Mouse (Mus musculus) MEL-GATA-1-ER (cell line): ENCODE data around the gene Arf3.

ENCODE experiments used
- DNase-seq: peaks from one replicate; pipeline ENCODE4 v3.0.0-alpha.2; 2012; ENCODE audit warnings: low read depth; ENCODE audit errors: extremely low read depth

The Arf3 gene

DNA sequence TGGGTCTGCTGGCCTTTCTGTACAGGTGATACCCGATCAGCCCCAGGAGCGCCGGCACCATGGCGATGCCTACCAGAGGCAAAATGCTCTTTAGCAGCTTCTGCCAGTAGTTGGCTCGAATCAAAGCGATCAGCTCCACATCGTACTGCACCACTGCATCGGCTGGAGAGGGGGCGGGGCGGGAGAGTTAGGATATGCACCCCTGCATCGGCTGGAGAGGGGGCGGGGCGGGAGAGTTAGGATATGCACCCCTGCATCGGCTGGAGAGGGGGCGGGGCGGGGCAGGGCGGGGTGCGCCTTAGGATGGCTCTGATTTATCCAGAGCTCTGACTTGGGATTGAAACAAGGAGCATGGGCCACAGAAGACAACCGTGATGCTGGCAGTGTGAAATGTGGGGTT lies 38.6 kb downstream of the Arf3 start:
- no peak for DNase-seq

DNA sequence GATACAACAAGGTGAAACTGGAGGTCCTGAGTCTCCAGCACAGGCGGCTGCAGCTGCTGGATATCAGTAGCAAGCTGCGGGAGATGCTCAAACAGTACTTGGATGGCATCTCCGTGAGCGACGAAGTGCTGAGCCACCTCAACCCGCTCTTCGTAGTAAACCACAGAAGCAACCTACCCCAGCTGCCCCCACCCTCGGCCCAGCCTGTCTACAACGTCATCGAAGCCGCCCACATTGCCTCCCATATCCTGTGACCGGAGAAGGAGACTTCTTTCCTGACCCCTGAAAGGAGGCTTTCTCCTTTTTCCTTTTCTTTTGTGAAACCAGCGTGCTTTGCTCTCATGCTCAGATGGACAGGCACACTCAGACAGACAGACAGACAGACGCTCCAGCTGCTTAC lies 40.2 kb downstream of the Arf3 start:
- DNase-seq, result no peak

DNA sequence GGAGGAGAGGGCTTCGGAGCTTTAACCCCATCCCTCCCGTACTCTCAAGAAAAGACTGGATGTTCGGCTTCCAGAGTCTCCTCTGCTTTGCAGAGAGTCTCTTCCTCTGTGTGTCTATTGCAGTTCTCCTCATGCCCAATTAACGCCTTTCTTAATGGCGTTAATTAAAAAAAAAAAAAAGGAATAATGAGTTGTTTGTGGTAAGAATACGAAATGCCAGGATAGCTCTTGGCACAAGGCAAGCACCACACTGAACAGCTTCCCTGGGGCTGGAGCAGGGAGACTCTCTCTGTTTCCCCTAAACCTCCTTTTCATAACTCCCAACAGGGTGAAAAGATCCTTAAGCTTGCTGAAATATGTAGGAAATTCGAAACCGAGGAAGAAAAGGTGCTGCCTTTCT lies 40.8 kb downstream of the Arf3 start:
- no peak for DNase-seq

DNA sequence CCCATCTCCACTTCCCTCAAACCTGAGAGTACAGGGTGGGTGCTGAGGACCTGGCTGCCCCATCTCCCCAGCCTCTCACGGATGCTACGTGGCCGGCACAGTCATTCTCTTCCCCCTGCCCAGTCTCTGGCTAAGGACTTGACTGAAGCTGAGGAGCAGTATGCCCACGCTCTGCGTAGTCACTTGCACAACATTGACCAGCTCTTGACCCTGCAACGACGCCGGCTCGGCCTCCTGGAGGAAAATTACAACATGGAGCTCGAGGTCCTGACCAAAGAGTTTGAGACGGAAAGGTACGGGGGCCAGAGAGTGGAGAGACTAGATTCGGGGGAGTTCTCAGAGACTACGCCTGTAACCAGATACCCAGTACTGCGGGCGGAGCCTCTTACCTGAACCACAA lies 45.7 kb downstream of the Arf3 start:
- DNase-seq, result no peak

DNA sequence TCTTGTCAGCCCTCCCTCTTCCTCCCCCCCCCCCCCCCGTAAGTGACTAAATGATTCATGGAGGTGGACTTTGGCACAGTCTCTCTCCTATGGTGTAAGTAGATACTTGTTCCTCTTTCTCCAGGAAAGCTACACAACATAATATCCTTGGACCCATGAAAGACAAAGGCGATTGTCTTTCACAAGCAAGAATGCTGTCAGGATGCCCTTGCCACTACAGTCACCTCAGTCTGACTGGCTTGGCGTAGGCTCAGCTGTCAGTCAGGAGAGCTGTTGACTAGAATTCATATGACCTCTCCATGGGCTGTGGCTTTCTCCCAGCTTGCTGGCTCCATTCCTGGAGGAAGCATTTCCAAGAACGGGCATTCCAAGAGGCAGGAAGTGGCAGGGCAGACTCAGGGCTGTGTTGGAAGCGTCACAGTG lies 48.8 kb downstream of the Arf3 start:
- DNase-seq, result no peak

DNA sequence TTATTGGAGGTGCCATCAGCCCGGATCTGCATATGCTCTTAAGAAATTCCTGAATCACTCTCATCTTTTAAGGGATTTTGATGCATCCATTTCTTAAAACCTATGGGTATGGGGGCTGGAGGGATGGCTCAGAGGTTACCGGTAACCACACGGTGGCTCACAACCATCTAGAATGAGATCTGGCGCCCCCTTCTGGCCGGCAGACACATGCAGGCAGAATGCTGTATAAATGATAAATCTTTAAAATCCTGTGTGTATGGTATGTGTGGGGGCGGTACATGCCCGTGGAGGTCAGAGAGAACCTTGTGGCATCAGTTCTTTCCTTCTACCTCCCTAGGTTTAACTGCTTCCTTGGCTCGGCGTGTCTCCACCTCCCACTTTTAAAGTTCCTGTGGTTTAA lies 52.6 kb downstream of the Arf3 start:
- DNase-seq, result no peak

DNA sequence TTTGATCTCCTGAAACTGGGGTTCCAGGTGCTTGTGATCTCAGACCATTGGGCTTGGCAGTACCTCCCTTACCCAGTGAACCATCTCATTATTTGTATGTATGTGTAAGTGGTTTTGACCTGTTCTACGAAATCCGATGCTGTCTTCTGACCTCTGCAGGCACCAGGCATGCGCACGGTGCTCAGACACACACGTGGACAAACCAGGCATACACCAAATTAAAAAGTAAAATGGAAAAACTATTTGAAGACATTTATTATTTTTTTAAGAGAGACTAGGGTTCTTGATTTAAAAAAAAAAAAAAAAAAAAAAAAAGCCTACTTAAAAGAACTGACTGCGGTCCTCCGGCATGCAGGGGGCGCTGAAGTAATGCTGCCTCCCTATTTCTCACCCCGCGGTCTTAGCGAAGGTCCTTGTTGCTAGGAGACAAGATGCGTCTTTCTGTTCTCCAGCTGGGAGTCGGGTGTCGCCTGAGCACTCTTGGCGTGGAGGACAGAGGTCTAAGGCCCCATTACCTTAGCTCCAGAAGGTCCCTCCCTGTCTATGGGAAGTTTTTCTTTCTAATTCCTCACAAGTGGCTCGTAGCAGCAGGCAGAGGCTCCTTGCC lies 55.1 kb downstream of the Arf3 start, which contains the start of gene Ccdc65:
Ccdc65 (plus strand) TSS at position 442 of the 607 bp plus-strand sequence.
- peak; percentile 92 for DNase-seq

DNA sequence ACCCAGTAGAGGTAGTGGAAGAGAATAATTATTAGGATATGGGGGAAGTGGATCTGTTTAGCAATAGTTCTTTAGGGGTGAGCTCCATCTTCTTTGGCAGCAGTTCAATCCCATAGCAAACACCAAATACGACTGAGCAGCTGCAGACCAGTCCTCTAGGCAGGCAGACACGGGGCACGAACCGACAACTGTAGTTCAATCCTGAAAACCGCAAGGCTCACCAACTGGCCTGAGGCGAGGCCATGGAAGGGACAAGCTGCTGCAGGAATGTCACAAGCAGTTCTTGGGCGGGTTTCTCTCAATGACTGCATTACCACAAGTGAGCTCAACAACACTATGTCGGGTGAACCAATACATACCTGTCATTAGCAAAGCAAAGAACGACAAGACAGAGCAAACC lies 58.7 kb downstream of the Arf3 start:
- DNase-seq, result no peak

DNA sequence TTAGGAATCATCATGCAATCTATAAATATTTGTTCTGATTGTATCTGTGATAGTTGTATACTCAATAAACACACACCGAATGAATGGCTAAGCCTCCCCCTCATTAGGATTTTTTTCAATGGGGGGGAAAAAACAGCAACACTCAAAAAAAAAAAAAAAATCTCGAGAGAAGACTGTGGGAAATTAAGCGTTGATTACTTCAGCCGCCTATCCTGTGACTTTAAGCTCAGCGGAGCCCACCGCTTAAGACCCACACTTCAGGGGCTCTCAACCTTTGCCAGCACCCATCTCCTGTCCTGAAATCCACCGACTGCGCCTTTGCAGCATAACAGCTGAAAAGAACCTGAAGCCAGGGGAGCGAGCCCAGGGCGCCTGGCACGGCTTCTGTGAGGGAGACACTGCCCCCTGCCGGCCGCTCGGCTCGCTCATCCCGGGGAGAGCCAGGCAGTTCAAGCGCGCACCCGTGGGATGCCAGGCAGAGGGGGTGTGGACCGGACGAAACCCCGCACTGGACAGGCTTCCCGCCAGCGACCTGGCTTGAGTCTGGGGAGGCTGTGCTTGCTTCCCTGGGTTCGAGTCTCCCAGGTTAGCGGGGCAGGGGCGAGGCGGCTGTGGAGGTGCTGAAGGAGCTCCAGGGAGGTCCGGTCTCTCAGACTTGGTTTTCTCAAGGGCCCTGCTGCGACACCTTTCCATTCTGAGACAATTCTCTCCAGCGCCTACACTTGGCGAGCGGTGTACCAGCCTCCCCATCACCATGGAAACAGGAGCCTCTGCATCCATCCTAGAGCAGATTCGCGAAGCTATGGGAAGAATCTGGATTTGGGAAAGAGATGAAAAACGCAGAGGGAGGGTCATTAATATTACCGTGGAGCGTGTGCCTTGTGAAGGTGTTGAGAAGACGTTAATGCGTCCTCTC lies 63.6 kb downstream of the Arf3 start:
- DNase-seq, result no peak

DNA sequence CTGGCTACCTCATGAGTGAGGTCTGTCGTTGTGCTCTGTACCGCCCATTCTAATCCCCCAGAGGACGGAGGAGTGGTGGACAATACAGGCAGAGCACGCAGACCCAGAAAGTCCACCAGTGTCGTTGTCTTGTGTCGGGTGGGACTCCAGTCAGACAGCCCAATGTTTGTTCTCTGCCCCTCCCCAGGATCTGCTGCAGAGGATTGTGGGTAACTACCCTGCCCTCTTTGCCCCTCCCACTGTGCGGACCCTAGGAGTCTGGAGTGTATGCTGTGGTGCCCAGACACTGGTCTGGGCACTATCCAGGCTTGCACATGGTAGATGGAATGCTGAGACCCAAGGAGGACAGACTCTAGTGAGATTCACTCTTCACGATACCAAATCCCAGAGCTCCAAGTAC lies 66.8 kb downstream of the Arf3 start:
- DNase-seq, result no peak

DNA sequence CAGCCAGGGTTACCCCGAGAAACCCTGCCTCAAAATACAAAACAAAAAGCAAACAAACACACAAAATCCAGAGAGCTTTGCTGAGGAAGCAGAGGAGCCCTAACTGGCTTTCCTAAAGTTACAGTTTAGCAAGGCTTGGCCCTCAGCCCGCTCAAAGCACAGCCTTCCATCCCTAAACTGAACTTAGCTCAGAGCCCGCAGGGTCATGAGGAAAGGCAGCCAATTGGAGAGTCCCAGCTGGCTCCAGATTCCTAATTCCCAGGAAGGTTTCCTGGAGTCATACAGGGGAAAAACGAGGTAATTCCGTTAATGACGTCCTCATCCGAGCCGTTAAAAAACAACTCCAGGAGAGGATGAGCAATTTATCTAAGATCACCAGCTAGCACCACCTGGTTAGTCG lies 67.3 kb downstream of the Arf3 start:
- no peak for DNase-seq

DNA sequence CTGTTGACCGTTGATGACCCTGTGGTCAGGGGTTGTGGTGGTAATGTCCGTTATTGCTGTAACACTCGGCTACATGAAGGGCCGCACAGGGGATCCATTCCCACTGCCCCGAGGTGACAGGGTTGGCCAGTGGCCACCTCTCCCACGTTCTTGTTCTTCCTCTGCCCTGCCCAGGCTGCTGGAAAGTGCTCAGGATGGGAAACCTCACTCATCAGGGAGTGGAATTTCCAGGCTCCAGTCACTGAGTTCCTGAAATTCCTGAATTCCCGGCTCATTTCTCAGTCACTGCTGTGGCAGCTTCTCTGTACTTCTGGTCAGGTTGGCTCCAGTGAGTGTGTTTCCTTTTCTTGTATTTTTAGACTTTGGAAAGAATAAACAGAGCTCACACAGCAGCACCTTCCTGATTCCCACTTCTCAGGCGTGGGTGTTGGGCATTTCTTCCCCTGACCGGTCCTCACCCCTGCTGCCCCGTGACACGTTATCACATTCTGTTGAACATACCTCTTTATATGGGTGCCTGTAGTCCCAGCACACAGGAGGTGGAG lies 70.8 kb downstream of the Arf3 start:
- no peak for DNase-seq

DNA sequence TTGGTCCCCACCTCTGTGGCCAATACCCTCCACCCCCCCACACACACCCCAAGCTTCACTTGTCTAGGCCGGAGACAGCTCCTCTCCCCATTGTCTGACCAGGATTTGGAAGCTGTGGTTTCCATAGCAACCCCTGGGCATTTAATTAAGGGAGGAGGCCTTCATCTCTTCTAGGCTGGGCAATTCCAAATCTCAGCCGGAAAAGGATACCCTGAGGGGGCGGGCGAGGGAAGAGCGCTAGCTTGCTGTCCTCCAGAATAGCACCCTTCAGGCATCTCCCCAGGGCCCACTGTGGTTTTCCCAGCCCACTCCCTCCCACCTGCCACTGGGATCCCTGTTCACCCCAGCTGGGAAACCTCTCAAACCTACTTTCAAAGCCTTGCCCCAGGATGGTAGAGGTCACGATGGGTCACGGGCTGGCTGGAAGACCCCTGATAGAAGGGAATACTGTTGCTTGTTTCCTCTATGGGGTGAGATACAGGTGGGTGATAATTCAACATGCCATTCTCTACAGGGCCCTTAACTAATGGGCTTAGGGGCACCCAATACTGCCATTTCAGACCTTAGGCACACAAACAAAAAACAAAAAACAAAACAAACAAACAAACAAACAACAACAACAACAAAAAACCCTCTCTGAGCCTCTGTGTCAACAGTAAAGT lies 71.4 kb downstream of the Arf3 start:
- no peak for DNase-seq

DNA sequence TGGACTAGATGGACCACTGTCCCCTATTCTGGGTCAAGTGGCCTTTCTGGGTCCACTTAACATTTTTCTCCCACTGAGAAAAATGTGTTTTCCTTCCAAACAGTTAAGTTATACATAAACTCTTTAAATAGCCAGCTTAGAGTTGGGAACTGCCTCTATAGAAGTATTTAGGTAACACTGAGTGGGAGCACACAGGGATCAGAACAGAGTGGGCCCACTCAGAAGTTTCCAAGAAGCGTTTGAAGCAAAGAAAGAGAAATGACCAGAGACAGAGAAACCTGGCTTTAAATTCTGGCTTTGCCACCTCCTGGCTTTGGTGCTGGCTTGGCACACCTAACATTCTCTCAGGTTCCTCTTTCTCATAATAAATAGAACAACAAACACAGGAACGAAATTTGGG lies 73.3 kb downstream of the Arf3 start:
- no peak for DNase-seq
